Mouse (Mus musculus): ENCODE measurements around the gene Rundc3b. TPM values are rescaled to one million over a fixed set of nuclear protein-coding genes. Genes with fewer than 3 reads are reported as not detected.
A peak's percentile ranks its signal among the peaks of the same experiment; 100 is the strongest.

Rundc3b gene
- polyA plus RNA-seq, 1 experiment from 2014 or later = 4.0 TPM

DNA sequence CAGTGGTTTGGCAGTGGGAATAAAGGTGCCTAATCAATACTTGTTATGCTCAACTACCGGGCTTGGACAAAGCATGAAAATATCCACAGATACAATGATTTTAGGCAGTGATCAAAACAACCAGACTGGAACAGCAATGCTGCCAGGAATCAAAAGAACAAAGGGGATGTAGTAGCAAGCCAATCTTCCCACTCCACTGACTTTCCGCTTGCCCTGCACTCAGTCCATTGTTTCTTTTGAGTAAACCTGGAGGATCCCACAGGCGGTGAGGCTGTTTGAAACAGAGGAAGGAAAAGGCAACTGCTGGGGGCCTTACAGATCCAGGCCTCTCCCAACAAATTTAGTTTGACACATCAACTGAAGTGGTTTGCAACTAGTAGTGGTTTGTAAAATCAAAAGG is 51.6 kb downstream of the Rundc3b start:
- Histone ChIP-seq H3K4me1 (peaks cover 10% of the 10 kb centered on the region), H3K27ac (replicated peaks) (peak overlapping the region; percentile 67), H3K27me3 (ENCODE audit: low read depth, poor library complexity, severe bottlenecking) (no peaks in the 10 kb centered on the region), H3K9me3 (replicated peaks) (no peaks in the 10 kb centered on the region), H3K36me3 (no peaks in the 10 kb centered on the region), H3K4me3 (no peak overlapping the region)
- 17% methylated on average over 3 of the region's 3 CpGs for WGBS
- DNase-seq (ENCODE audit: low spot score) = peak; percentile 32

DNA sequence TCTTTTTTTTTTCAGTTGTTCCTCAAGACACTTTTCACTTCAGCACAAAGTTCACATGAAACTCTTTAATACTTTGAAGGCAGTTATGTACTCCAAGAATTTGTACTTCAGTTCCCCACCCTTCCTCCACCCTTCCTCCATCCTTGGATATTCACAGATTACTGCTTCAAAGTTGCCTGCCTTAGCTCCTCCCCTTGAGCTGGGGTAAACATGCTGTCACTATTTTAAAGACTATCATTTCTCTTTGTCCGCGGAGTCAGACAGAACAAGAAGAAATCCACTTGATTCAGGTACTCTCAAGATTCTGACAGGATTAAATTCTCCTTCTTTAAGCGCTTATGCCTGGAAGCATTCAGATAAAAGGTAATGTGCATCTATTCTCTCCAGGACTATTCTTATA is 55.9 kb downstream of the Rundc3b start:
- Histone ChIP-seq H3K4me3 (no peak overlapping the region), H3K27me3 (ENCODE audit: low read depth, poor library complexity, severe bottlenecking) (no peaks in the 10 kb centered on the region), H3K9me3 (replicated peaks) (no peaks in the 10 kb centered on the region), H3K36me3 (no peaks in the 10 kb centered on the region), H3K27ac (replicated peaks) (no peak overlapping the region), H3K4me1 (peaks cover 10% of the 10 kb centered on the region)
- DNase-seq (ENCODE audit: low spot score) = no peak
- 37% methylated on average over 3 of the region's 3 CpGs for WGBS

DNA sequence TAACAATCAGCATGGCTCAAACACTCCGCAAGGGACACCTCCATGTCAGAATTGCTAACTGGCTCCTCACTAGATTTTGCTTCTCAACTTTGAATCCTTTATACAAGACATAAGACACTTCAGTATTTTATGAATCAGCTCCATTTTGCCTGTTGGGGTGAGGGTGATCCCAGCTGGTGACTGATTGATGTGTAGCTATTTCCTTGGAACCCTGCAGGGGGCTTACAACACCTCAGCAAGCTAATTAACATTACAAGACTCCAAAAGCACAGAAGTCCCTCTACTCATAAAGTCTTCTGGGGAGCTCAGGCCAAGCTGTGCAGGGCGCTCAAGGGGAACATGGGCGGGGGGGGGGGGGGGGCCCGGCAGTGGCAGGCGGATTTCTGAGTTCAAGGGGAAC is 78.2 kb downstream of the Rundc3b start:
- no peak overlapping the region for H3K4me3 ChIP-seq
- H3K4me1 ChIP-seq = no peaks in the 10 kb centered on the region
- WGBS = 24% methylated on average over 3 of the region's 5 CpGs
- H3K27me3 ChIP-seq (ENCODE audit: low read depth, poor library complexity, severe bottlenecking) = no peaks in the 10 kb centered on the region
- no peak overlapping the region for H3K27ac ChIP-seq (replicated peaks)
- DNase-seq (ENCODE audit: low spot score) = no peak
- no peaks in the 10 kb centered on the region for H3K36me3 ChIP-seq
- H3K9me3 ChIP-seq (replicated peaks) = no peaks in the 10 kb centered on the region

DNA sequence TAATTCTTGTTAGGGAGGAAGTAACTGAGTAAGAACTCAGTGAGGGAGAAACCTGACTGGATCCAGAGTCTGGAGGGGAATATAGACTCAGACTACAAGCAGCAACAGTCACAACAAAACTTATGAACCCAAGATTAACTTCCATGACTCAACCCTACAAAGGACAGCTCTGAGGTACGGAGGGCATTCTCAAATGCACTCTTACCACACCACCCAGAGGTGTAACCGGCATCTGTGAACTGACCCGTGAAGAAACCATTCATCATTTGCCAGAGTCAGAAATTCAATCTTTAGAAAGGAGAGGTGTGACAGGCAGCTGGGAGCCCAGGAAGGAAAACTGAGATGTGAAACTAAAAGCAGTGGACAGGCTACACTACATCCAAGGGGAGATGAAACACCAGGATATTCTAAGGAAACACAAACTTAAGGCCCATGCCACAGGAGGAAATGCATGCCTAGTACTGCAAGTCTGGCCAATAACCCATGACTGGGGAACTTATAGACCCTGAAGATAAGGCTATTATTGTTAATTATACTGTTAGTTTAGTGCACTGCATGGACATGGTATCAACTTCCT is 80.0 kb downstream of the Rundc3b start:
- 65% methylated on average over 3 of the region's 3 CpGs for WGBS
- H3K4me3 ChIP-seq = no peak overlapping the region
- no peak for DNase-seq (ENCODE audit: low spot score)
- H3K27me3 ChIP-seq (ENCODE audit: low read depth, poor library complexity, severe bottlenecking) = no peaks in the 10 kb centered on the region
- no peaks in the 10 kb centered on the region for H3K4me1 ChIP-seq
- H3K9me3 ChIP-seq (replicated peaks) = no peaks in the 10 kb centered on the region
- H3K36me3 ChIP-seq = no peaks in the 10 kb centered on the region
- H3K27ac ChIP-seq (replicated peaks) = no peak overlapping the region

DNA sequence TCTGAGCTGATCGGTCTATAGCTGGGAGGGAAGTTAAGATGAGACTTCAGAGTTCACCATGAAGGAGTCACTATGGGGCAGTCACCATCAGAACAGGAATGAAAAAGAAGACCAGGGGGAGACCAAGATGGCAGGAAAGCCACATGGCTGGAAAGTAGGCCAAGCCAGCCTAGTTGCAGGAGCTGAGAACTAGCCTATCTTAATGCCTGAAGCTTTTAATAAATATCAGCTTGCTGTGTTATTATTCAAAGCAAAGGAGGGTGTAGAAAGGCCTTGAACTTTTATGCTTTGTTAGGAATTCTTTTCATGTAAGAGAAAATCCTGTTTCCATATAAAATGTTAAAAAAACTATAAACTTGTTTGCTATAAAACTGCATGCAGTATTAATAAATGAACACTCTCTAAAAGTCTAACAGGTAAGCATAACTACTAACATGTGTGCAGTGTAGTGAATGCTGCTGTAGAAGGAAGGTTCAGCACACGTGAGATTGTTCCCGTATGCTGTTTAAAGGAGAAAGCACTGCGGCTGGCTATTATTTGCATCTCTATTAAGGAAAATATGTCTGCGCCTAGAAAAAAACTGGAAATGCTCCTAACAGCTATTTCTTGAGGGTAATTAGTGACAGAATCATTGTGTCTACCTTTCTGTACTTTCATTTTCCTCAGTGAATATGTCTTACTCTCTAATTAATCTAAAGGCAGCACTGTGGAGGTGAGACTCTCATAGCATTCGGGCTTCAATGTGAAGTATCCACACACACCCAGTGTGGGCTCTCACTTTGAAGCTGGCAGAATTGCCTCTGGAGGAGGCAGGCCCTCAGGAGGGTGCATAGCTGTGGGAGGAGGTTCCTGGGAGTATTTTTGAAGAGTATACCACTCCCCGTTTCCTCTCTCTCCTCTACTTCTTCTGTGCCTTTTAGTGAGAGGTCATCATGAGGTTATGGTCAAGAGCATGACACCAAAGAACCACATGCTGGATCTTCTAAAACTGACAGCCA is 81.3 kb downstream of the Rundc3b start:
- DNase-seq (ENCODE audit: low spot score) = no peak
- H3K27ac ChIP-seq (replicated peaks) = no peak overlapping the region
- H3K4me1 ChIP-seq = no peaks in the 10 kb centered on the region
- no peaks in the 10 kb centered on the region for H3K9me3 ChIP-seq (replicated peaks)
- no peaks in the 10 kb centered on the region for H3K36me3 ChIP-seq
- no peak overlapping the region for H3K4me3 ChIP-seq
- WGBS = 85% methylated on average over 7 of the region's 7 CpGs
- H3K27me3 ChIP-seq (ENCODE audit: low read depth, poor library complexity, severe bottlenecking) = no peaks in the 10 kb centered on the region

DNA sequence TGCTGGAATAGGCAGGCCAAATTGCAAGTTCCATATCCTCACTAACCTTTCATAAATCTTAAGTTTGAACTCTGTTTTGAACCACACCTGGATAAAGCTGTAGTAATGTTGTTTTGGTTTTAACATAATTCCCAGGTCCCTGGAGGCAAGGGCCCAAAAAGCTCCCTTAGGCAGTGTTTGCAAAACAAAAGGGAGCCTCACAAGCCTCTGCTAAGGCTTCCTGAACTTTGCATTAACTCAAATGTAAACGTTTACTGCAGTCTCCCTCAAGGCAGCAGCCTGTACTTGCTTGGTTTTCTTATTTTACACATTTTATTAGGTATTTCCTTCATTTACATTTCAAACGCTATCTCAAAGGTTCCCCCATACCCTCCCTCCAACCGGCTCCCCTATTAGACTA is 103.7 kb downstream of the Rundc3b start:
- Histone ChIP-seq H3K27me3 (ENCODE audit: low read depth, poor library complexity, severe bottlenecking) (no peaks in the 10 kb centered on the region), H3K4me1 (no peaks in the 10 kb centered on the region), H3K27ac (replicated peaks) (no peak overlapping the region), H3K36me3 (no peaks in the 10 kb centered on the region), H3K9me3 (replicated peaks) (no peaks in the 10 kb centered on the region), H3K4me3 (no peak overlapping the region)
- no peak for DNase-seq (ENCODE audit: low spot score)
- 53% methylated on average over 3 of the region's 3 CpGs for WGBS

DNA sequence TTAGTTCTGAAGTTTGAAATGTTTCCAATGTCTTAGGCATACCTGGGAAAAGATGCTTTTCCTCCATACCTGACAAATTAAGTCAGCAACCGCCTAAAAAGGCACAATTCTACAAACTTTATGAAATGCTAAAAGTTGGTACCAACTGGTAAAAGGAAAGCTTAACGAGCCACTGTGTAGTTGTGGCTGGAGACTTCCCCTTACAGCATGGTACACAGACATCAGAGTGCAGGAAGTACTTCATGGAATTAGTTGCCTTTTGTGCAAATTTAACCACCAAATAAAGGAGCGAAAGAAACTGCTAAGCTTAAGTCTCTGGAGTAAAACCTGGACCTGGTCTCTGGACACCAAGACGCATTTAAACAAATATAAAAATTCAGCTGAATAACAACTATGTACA is 131.0 kb downstream of the Rundc3b start:
- Histone ChIP-seq H3K27ac (replicated peaks) (no peak overlapping the region), H3K4me1 (peaks cover 19% of the 10 kb centered on the region), H3K4me3 (no peak overlapping the region), H3K9me3 (replicated peaks) (no peaks in the 10 kb centered on the region), H3K36me3 (no peaks in the 10 kb centered on the region), H3K27me3 (ENCODE audit: low read depth, poor library complexity, severe bottlenecking) (no peaks in the 10 kb centered on the region)
- DNase-seq (ENCODE audit: low spot score) = no peak
- WGBS = 72% methylated on average over 4 of the region's 4 CpGs

DNA sequence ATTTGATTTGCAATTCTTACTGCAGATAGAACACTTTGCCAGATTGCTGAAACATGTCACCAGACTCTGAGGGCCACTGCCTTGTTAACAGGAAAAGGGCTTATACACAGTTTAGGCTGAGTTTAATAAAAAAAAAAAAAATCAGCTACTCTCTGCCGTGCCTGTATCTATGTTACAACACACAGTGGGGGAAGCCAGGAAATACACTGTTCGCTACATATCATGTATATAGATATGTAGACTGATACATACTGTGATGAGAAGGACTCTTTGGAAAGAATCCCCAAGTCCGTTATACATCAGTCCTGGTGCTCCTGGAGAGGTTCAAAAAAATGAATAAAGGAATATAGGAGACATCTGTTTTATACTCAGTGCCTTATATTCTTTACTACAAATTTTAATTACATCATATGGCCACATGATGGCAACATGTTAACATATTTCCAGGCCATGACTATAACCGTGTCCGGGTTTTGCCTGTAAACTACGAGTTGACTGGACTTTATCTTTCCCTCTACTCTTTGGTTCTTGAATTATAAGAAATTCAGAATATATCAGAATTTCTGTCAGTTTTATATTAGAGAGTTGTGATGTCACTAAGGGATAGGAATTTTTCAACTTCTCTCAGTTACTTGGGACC is 133.2 kb downstream of the Rundc3b start:
- Histone ChIP-seq H3K27me3 (ENCODE audit: low read depth, poor library complexity, severe bottlenecking) (no peaks in the 10 kb centered on the region), H3K4me1 (peaks cover 19% of the 10 kb centered on the region), H3K4me3 (no peak overlapping the region), H3K36me3 (no peaks in the 10 kb centered on the region), H3K27ac (replicated peaks) (no peak overlapping the region), H3K9me3 (replicated peaks) (no peaks in the 10 kb centered on the region; the same call in 1 of the 2 replicates)
- 53% methylated on average over 6 of the region's 6 CpGs for WGBS
- no peak for DNase-seq (ENCODE audit: low spot score)

DNA sequence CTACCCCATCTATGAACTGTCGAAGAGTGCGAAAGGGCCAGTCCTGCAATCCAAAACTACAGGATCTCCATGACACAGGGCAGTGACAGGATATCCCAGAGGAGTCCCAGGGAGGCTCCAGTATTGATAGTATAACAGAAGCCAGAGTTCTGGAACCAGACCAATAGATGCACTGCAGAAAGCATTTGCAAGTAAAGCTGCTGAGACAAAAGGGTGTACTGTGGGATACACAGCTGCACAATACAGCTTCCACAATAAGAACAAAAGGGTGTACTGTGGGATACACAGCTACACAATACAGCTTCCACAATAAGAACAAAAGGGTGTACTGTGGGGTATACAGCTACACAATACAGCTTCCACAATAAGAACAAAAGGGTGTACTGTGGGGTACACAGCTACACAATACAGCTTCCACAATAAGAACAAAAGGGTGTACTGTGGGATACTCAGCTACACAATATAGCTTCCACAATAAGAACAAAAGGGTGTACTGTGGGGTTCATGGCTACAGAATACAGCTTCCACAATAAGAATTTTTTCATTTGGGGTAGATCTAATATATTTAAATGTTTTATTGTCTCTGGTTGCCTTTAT is 134.0 kb downstream of the Rundc3b start:
- no peak for DNase-seq (ENCODE audit: low spot score)
- H3K4me3 ChIP-seq = no peak overlapping the region
- H3K27ac ChIP-seq (replicated peaks) = peak overlapping the region; percentile 69
- peaks cover 19% of the 10 kb centered on the region for H3K4me1 ChIP-seq
- H3K27me3 ChIP-seq (ENCODE audit: low read depth, poor library complexity, severe bottlenecking) = no peaks in the 10 kb centered on the region
- 54% methylated on average over 2 of the region's 2 CpGs for WGBS
- H3K36me3 ChIP-seq = no peaks in the 10 kb centered on the region
- no peaks in the 10 kb centered on the region; the same call in 1 of the 2 replicates for H3K9me3 ChIP-seq (replicated peaks)

DNA sequence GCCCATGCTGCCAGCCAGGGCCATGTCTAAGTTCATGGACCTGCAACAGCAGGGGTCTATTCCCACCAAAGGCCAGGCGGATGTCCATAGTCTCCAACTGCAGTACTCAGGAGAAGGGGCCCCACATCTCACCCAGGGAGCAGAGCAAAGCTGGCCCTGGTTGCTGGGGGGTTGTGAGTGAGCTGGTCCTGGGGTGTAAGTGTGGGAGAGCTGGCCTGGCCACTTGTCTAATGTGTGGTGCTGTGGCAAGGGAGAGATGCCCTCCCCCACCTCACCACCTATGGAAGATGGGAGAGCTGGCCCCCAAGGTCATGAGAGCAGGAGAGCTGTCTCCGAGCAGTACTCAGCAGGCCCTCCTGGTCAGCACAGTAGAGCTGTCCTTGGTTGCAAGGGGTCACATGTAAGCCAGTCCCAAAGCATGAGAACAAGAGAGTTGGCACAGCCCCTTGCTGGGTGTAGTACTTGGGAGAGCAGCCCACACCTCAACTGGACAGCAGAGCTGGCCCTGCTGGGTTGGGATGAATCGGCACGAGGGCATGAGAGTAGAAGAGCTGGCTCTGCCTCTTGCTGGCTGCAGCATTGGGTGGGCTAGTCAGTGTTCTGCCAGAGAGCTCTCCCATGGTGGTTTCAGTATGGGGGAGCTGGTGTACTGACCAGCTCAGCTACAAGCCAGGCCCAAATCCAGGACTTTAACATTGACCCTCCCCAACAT is 134.6 kb downstream of the Rundc3b start:
- WGBS = 47% methylated on average over 4 of the region's 4 CpGs
- Histone ChIP-seq H3K4me3 (no peak overlapping the region), H3K27me3 (ENCODE audit: low read depth, poor library complexity, severe bottlenecking) (no peaks in the 10 kb centered on the region), H3K36me3 (no peaks in the 10 kb centered on the region), H3K9me3 (replicated peaks) (no peaks in the 10 kb centered on the region; the same call in 1 of the 2 replicates), H3K27ac (replicated peaks) (peak overlapping the region; percentile 69), H3K4me1 (peaks cover 19% of the 10 kb centered on the region)
- DNase-seq (ENCODE audit: low spot score) = peak; percentile 34

DNA sequence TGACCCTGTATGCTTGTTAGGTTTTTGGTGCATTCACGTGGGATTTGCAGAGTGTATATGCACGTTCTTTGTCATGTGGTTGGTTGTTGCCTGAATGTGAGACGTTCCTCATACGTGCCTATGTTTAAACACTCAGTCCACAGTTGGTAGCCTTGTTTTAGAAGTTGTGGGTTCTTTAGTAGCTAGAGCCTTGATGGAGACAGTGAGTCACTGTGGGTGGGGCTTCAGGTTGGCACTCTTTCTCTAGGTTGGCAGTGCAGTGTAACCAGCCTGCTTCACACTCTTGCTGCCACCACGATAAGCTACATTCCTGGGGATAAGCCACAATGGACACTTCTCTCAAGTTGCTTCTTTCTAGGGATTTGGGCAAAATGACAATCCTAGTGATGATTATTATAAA is 166.2 kb downstream of the Rundc3b start:
- no peak overlapping the region for H3K4me3 ChIP-seq
- H3K4me1 ChIP-seq = no peaks in the 10 kb centered on the region
- DNase-seq (ENCODE audit: low spot score) = no peak
- H3K27ac ChIP-seq (replicated peaks) = no peak overlapping the region
- no peaks in the 10 kb centered on the region for H3K27me3 ChIP-seq (ENCODE audit: low read depth, poor library complexity, severe bottlenecking)
- 90% methylated on average over 5 of the region's 5 CpGs for WGBS
- H3K36me3 ChIP-seq = peaks cover 40% of the 10 kb centered on the region
- no peaks in the 10 kb centered on the region for H3K9me3 ChIP-seq (replicated peaks)

DNA sequence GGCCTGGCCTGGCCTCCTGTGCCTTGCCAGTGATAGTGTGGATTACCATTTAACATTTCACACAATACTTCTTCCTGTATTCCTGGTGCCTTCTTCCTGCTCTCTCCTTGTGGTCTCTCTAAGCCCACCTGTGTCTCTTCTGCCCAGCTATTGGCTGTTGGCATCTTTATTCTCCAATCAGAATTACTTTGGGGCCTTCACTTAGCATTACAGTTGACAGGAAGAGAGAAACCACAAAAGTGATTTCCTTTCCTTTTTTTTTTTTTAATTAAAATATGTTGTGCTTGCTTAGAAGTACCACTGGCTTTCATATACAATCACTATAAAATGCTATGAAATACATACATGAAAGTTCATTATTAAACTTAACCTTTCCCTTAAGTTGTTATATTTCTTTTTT is 167.2 kb downstream of the Rundc3b start:
- H3K27ac ChIP-seq (replicated peaks) = no peak overlapping the region
- no peaks in the 10 kb centered on the region for H3K27me3 ChIP-seq (ENCODE audit: low read depth, poor library complexity, severe bottlenecking)
- no peaks in the 10 kb centered on the region for H3K4me1 ChIP-seq
- DNase-seq (ENCODE audit: low spot score) = no peak
- no peak overlapping the region for H3K4me3 ChIP-seq
- H3K36me3 ChIP-seq = peaks cover 42% of the 10 kb centered on the region
- no peaks in the 10 kb centered on the region for H3K9me3 ChIP-seq (replicated peaks)
